In genomic region chr11:107156977-107157642, GRCm38 (mm10) we compare ENCODE assay signal across 13 mouse cellular contexts. TPM values are rescaled to one million over a fixed set of nuclear protein-coding genes. Genes with fewer than 3 reads are reported as not detected.
DNase-seq lines count a peak whose midpoint lies in the region; ATAC-seq and TF ChIP-seq lines count a peak whose summit lies in the region.
"Had no signal": no experiment of that assay in that cellular context is flagged by ENCODE, and none has a peak within 500 bp of the region (broad histone marks: within the 10 kb centered on the region; RNA-seq: fewer than 3 reads in every experiment).

No protein-coding gene starts in this region.

- no peaks in the 10 kb centered on the region for H3K36me3 ChIP-seq in heart, embryonic 12.5 days
- H3K36me3 ChIP-seq in heart, postnatal 0 days (replicated peaks; ENCODE audit: control insufficient read depth, insufficient read depth, low read length): no peaks in the 10 kb centered on the region
- H3K36me3 ChIP-seq in kidney, adult 2 months (ENCODE audit: control insufficient read depth, insufficient read depth, low read length): no peaks in the 10 kb centered on the region
- no peaks in the 10 kb centered on the region for H3K36me3 ChIP-seq in hindbrain, embryonic 11.5 days (ENCODE audit: control insufficient read depth, insufficient read depth, low read length)

- H3K4me3 ChIP-seq in heart, embryonic 12.5 days: no peak overlapping the region
- no peak overlapping the region for H3K4me3 ChIP-seq in heart, postnatal 0 days (ENCODE audit: low read depth, low read length)
- no peak overlapping the region for H3K4me3 ChIP-seq in kidney, adult 2 months (ENCODE audit: insufficient read depth, low read depth, low read length)
- no peak overlapping the region for H3K4me3 ChIP-seq in hindbrain, embryonic 11.5 days (ENCODE audit: low read depth, low read length)
- H3K4me3 ChIP-seq: layer of hippocampus, adult 2 months had no signal

- no peak for TF ChIP-seq EP300 in heart, postnatal 0 days (IDR thresholded peaks at IDR 0.05; ENCODE audit: low read depth)

- H3K27me3 ChIP-seq in heart, embryonic 12.5 days (replicated peaks): no peaks in the 10 kb centered on the region
- H3K27me3 ChIP-seq in heart, postnatal 0 days (ENCODE audit: control insufficient read depth, insufficient read depth, low read length): no peaks in the 10 kb centered on the region
- H3K27me3 ChIP-seq in kidney, adult 2 months (replicated peaks; ENCODE audit: control insufficient read depth, insufficient read depth, low read length): no peaks in the 10 kb centered on the region
- no peaks in the 10 kb centered on the region for H3K27me3 ChIP-seq in hindbrain, embryonic 11.5 days (ENCODE audit: control insufficient read depth, insufficient read depth, low read length)

- ATAC-seq in heart, embryonic 12.5 days (ENCODE audit: insufficient number of reproducible peaks, low FRiP score): peak; percentile 73
- ATAC-seq in heart, postnatal 0 days (ENCODE audit: insufficient read depth, low read depth): peak; percentile 75
- no peak for ATAC-seq in hindbrain, embryonic 11.5 days (ENCODE audit: low FRiP score)
- ATAC-seq: hindbrain, postnatal 0 days had no signal

- no peak for TF ChIP-seq POLR2A in kidney, adult 2 months (IDR thresholded peaks at IDR 0.05; ENCODE audit: low read depth, low read length)

- H3K27ac ChIP-seq in heart, embryonic 12.5 days (ENCODE audit: poor library complexity, severe bottlenecking): peak overlapping the region; percentile 67
- H3K27ac ChIP-seq in heart, postnatal 0 days (ENCODE audit: low read depth): peak overlapping the region; percentile 54
- H3K27ac ChIP-seq in kidney, adult 2 months (ENCODE audit: insufficient read depth, low read depth, low read length): no peak overlapping the region
- no peak overlapping the region for H3K27ac ChIP-seq in hindbrain, embryonic 11.5 days (ENCODE audit: low read depth, low read length)
- H3K27ac ChIP-seq: hindbrain, postnatal 0 days; layer of hippocampus, adult 2 months had no signal

- intact Hi-C loops in left cerebral cortex, postnatal 25 days (cut with DNase I): no loop called here

- WGBS in heart, embryonic 12.5 days: 21% methylated on average over 5 of the region's 5 CpGs
- 19% methylated on average over 5 of the region's 5 CpGs for WGBS in heart, postnatal 0 days
- 58% methylated on average over 5 of the region's 5 CpGs for WGBS in kidney, adult 2 months
- 67% methylated on average over 4 of the region's 5 CpGs for WGBS in hindbrain, embryonic 11.5 days

- no peak for TF ChIP-seq CTCF in heart, postnatal 0 days (IDR thresholded peaks at IDR 0.05; ENCODE audit: low read depth)
- TF ChIP-seq CTCF in kidney, adult 2 months (conservative IDR thresholded peaks at IDR 0.05; ENCODE audit: insufficient read depth, insufficient read length, low read depth, low read length): no peak

- no peak overlapping the region for H3K9ac ChIP-seq in heart, embryonic 12.5 days
- no peak overlapping the region for H3K9ac ChIP-seq in heart, postnatal 0 days (replicated peaks; ENCODE audit: low read depth, low read length)
- no peak overlapping the region for H3K9ac ChIP-seq in hindbrain, embryonic 11.5 days (ENCODE audit: low read depth, low read length)

- H3K4me1 ChIP-seq in heart, embryonic 12.5 days (replicated peaks): peaks cover 16% of the 10 kb centered on the region
- H3K4me1 ChIP-seq in heart, postnatal 0 days (ENCODE audit: control insufficient read depth, insufficient read depth): peaks cover 14% of the 10 kb centered on the region
- H3K4me1 ChIP-seq in kidney, adult 2 months (ENCODE audit: control insufficient read depth, insufficient read depth, low read length): no peaks in the 10 kb centered on the region
- no peaks in the 10 kb centered on the region for H3K4me1 ChIP-seq in hindbrain, embryonic 11.5 days (replicated peaks; ENCODE audit: control insufficient read depth, insufficient read depth, low read length)

- no peak for DNase-seq in heart, adult 8-10 months (ENCODE audit: low spot score)
- DNase-seq in 3134 (ENCODE audit: extremely low read depth, insufficient read length, low spot score) (peak; percentile 74), MN1 (ENCODE audit: low spot score) (peak; percentile 34)
- DNase-seq in heart, postnatal 0 days (ENCODE audit: low spot score): peak; percentile 34
- no peak for DNase-seq in kidney, adult 2 months
- no peak for DNase-seq in hindbrain, embryonic 11.5 days (ENCODE audit: low spot score)
- DNase-seq in left cerebral cortex, postnatal 25 days (ENCODE audit: low spot score in 2 of 2): no peak
- DNase-seq: cerebellum, adult 11 months; lung, postnatal 4 days; thymus, adult 18-20 months had no signal

- peak overlapping the region; percentile 36 for H3K4me2 ChIP-seq in heart, embryonic 12.5 days
- H3K4me2 ChIP-seq in heart, postnatal 0 days (ENCODE audit: low read depth, low read length): no peak overlapping the region
- no peak overlapping the region for H3K4me2 ChIP-seq in hindbrain, embryonic 11.5 days (replicated peaks; ENCODE audit: low read depth, low read length)

- peaks cover 3% of the 10 kb centered on the region; the same call in 1 of the 2 replicates for H3K9me3 ChIP-seq in heart, embryonic 12.5 days (replicated peaks)
- no peaks in the 10 kb centered on the region for H3K9me3 ChIP-seq in heart, postnatal 0 days (replicated peaks; ENCODE audit: control insufficient read depth, low read length)
- H3K9me3 ChIP-seq in hindbrain, embryonic 11.5 days (ENCODE audit: control insufficient read depth, low read length): no peaks in the 10 kb centered on the region

RNA-seq across cellular contexts. Expression of gene Bptf, which starts 25.2 kb away (rescaled TPM):
- 19.6 and 21.7 TPM in 2 replicates for polyA plus RNA-seq in heart, embryonic 12.5 days (2016; fragmentation: Nextera tagmentation; extraction: Ambion mirVana)
- 10 to 100 TPM; 24.8 to 30.3 (median 28.6) TPM for total RNA-seq in heart, adult 8-10 months (2022)
- 13.7 and 25.8 TPM in 2 replicates for total RNA-seq in heart, postnatal 0 days (2014; rRNA removed; ENCODE audit: low replicate concordance)
- 11.7 and 11.8 TPM in 2 replicates for polyA plus RNA-seq in heart, postnatal 0 days (2015; fragmentation: Nextera tagmentation; extraction: Ambion mirVana)
- 15.9 and 16.7 TPM in 2 replicates for polyA plus RNA-seq in kidney, adult 2 months (2012; rRNA removed)
- polyA plus RNA-seq in hindbrain, embryonic 11.5 days (2014; fragmentation: Nextera tagmentation; extraction: Ambion mirVana): 40.8 and 55.1 TPM in 2 replicates
- 10 to 100 TPM; 59.9 to 60.6 TPM for total RNA-seq in left cerebral cortex, postnatal 25 days (2021)

RNA-seq across cellular contexts. Expression of gene Nol11, which starts 32.1 kb away (rescaled TPM):
- 45.4 and 45.6 TPM in 2 replicates for polyA plus RNA-seq in heart, embryonic 12.5 days (2016; fragmentation: Nextera tagmentation; extraction: Ambion mirVana)
- total RNA-seq in heart, adult 8-10 months (2022): 10 to 100 TPM; 19.0 to 20.7 (median 19.9) TPM
- total RNA-seq in heart, postnatal 0 days (2014; rRNA removed; ENCODE audit: low replicate concordance): 53.5 and 85.3 TPM in 2 replicates
- 25.9 and 27.4 TPM in 2 replicates for polyA plus RNA-seq in heart, postnatal 0 days (2015; fragmentation: Nextera tagmentation; extraction: Ambion mirVana)
- polyA plus RNA-seq in kidney, adult 2 months (2012; rRNA removed): 7.1 and 7.7 TPM in 2 replicates
- polyA plus RNA-seq in hindbrain, embryonic 11.5 days (2014; fragmentation: Nextera tagmentation; extraction: Ambion mirVana): 65.8 and 76.3 TPM in 2 replicates
- 10 to 100 TPM; 25.3 to 25.5 TPM for total RNA-seq in left cerebral cortex, postnatal 25 days (2021)

Comparison
In these comparisons a context has a peak if more than half of its experiments do, and no peak if none do; other contexts are left out.
1. DNase-seq: peak in 3134 (single experiment), MN1 (single experiment) and heart, postnatal 0 days (single experiment); none in heart, adult 8-10 months (single experiment), kidney, adult 2 months (single experiment), hindbrain, embryonic 11.5 days (single experiment) and left cerebral cortex, postnatal 25 days (0 of 2).
2. H3K27ac ChIP-seq: peak in heart, embryonic 12.5 days (single experiment) and heart, postnatal 0 days (single experiment); none in kidney, adult 2 months (single experiment) and hindbrain, embryonic 11.5 days (single experiment).